Mouse (Mus musculus) MEL (cell line): Measurements from ENCODE around the gene Paxbp1. TPM values are rescaled to one million over a fixed set of nuclear protein-coding genes. Genes with fewer than 3 reads are reported as not detected.

ENCODE experiments used
- DNase-seq: peaks from one replicate; pipeline ENCODE4 v3.0.0; 2011; ENCODE audit warnings: low read depth, low spot score
- H3K27ac ChIP-seq: 2 replicates; pipeline ENCODE4 v1.5.1; 2012; ENCODE audit warnings: low read depth, mild to moderate bottlenecking, control low read depth, low read length, moderate library complexity; ENCODE audit not compliant: control insufficient read depth
- H3K27me3 ChIP-seq, 2 experiments: fragments of 150-350 bp in 1 of 2; sonication (generic) in 1 of 2; 2 replicates each; pipeline ENCODE4 v1.6.1; 2012; ENCODE audit warnings: low read length in 2 of 2, mild to moderate bottlenecking in 2 of 2, improper control_type of control experiment in 1 of 2, moderate library complexity in 1 of 2; ENCODE audit not compliant: insufficient read depth in 2 of 2, control insufficient read depth in 1 of 2
- H3K36me3 ChIP-seq, 2 experiments: 2 replicates each; pipeline ENCODE4 v1.6.1; 2012 to 2014; ENCODE audit warnings: low read length in 2 of 2, improper control_type of control experiment in 1 of 2, inconsistent platforms in 1 of 2, mild to moderate bottlenecking in 1 of 2; ENCODE audit not compliant: insufficient read depth in 2 of 2, control insufficient read depth in 1 of 2
- H3K4me1 ChIP-seq, 2 experiments: fragments of 150-350 bp in 1 of 2; sonication (generic) in 1 of 2; 2 replicates each; pipeline ENCODE4 v1.6.1; 2012; ENCODE audit warnings: low read length in 2 of 2, improper control_type of control experiment in 1 of 2, mild to moderate bottlenecking in 1 of 2; ENCODE audit not compliant: insufficient read depth in 2 of 2, control insufficient read depth in 1 of 2
- H3K4me3 ChIP-seq, 2 experiments: fragments of 150-350 bp in 1 of 2; sonication (generic) in 1 of 2; 2 replicates each; pipeline ENCODE4 v1.5.1; 2012; ENCODE audit warnings: low read depth in 2 of 2, low read length in 2 of 2, mild to moderate bottlenecking in 2 of 2, moderate library complexity in 2 of 2, control low read depth in 1 of 2, improper control_type of control experiment in 1 of 2; ENCODE audit not compliant: control insufficient read depth in 1 of 2, insufficient read depth in 1 of 2
- H3K79me2 ChIP-seq: 2 replicates; pipeline ENCODE4 v1.6.1; 2012; ENCODE audit warnings: mild to moderate bottlenecking, low read length, moderate library complexity; ENCODE audit not compliant: control insufficient read depth, poor library complexity, insufficient read depth
- H3K9ac ChIP-seq: 2 replicates; pipeline ENCODE4 v1.6.1; 2012; ENCODE audit warnings: low read depth, mild to moderate bottlenecking, control low read depth, low read length, moderate library complexity; ENCODE audit not compliant: control insufficient read depth, poor library complexity, severe bottlenecking
- H3K9me3 ChIP-seq: fragments of 150-350 bp; sonication (generic); replicated peaks from 2 replicates; pipeline ENCODE4 v1.6.1; 2012; ENCODE audit warnings: mild to moderate bottlenecking, low read length, improper control_type of control experiment, moderate library complexity; ENCODE audit not compliant: insufficient read depth
- CHD1 ChIP-seq: IDR thresholded peaks from 2 replicates; pipeline ENCODE4 v1.6.1; 2012; ENCODE audit warnings: low read depth, mild to moderate bottlenecking, inconsistent platforms, low read length, improper control_type of control experiment
- CHD2 ChIP-seq: IDR thresholded peaks from 2 replicates; pipeline ENCODE4 v1.6.1; 2011; ENCODE audit warnings: low read length, improper control_type of control experiment
- CTCF ChIP-seq, 3 experiments: IDR thresholded peaks in 2 of 3; conservative IDR thresholded peaks in 1 of 3; 2 replicates each; pipeline ENCODE4 v1.5.1; 2011 to 2012; ENCODE audit warnings: low read length in 3 of 3, low read depth in 2 of 3, mild to moderate bottlenecking in 2 of 3, improper control_type of control experiment in 1 of 3, inconsistent platforms in 1 of 3, mixed read lengths in 1 of 3, moderate library complexity in 1 of 3; ENCODE audit not compliant: control insufficient read depth in 1 of 3, insufficient read depth in 1 of 3, poor library complexity in 1 of 3, severe bottlenecking in 1 of 3
- E2F4 ChIP-seq: IDR thresholded peaks from 2 replicates; pipeline ENCODE4 v1.6.1; 2011; ENCODE audit warnings: low read depth, low read length, improper control_type of control experiment, borderline replicate concordance
- ELF1 ChIP-seq: IDR thresholded peaks from 2 replicates; pipeline ENCODE4 v1.6.1; 2014; ENCODE audit warnings: low read depth, mild to moderate bottlenecking, inconsistent platforms, low read length, improper control_type of control experiment, moderate library complexity
- ETS1 ChIP-seq: IDR thresholded peaks from 2 replicates; pipeline ENCODE4 v1.6.1; 2012; ENCODE audit warnings: low read depth, mild to moderate bottlenecking, inconsistent platforms, low read length, improper control_type of control experiment, moderate library complexity
- GATA1 ChIP-seq: IDR thresholded peaks from 2 replicates; pipeline ENCODE4 v1.6.1; 2011; ENCODE audit warnings: low read depth, low read length, improper control_type of control experiment
- HCFC1 ChIP-seq: IDR thresholded peaks from 2 replicates; pipeline ENCODE4 v1.6.1; 2012; ENCODE audit warnings: low read depth, mild to moderate bottlenecking, inconsistent platforms, low read length, improper control_type of control experiment, moderate library complexity
- JUND ChIP-seq: IDR thresholded peaks from 2 replicates; pipeline ENCODE4 v1.6.1; 2011; ENCODE audit warnings: low read depth, mild to moderate bottlenecking, improper control_type of control experiment, low read length
- KAT2A ChIP-seq: conservative IDR thresholded peaks from 2 replicates; pipeline ENCODE4 v1.6.1; 2012; ENCODE audit warnings: low read depth, low read length, improper control_type of control experiment, inconsistent platforms
- MAFK ChIP-seq: IDR thresholded peaks from 2 replicates; pipeline ENCODE4 v1.6.1; 2011; ENCODE audit warnings: low read depth, mild to moderate bottlenecking, low read length, improper control_type of control experiment, borderline replicate concordance
- MAX ChIP-seq: IDR thresholded peaks from 2 replicates; pipeline ENCODE4 v1.6.1; 2011; ENCODE audit warnings: low read length, improper control_type of control experiment
- MAZ ChIP-seq: IDR thresholded peaks from 2 replicates; pipeline ENCODE4 v1.6.1; 2012; ENCODE audit warnings: low read depth, mild to moderate bottlenecking, inconsistent platforms, low read length, improper control_type of control experiment
- MXI1 ChIP-seq: IDR thresholded peaks from 2 replicates; pipeline ENCODE4 v1.6.1; 2011; ENCODE audit warnings: mild to moderate bottlenecking, low read depth, low read length, improper control_type of control experiment
- MYC ChIP-seq: IDR thresholded peaks from 2 replicates; pipeline ENCODE4 v1.6.1; 2011; ENCODE audit warnings: low read depth, mild to moderate bottlenecking, low read length, improper control_type of control experiment, moderate library complexity
- NELFE ChIP-seq: IDR thresholded peaks from 2 replicates; pipeline ENCODE4 v1.6.1; 2011; ENCODE audit warnings: low read depth, low read length, improper control_type of control experiment
- NRF1 ChIP-seq: IDR thresholded peaks from 2 replicates; pipeline ENCODE4 v1.6.1; 2014; ENCODE audit warnings: low read depth, mild to moderate bottlenecking, inconsistent platforms, low read length, improper control_type of control experiment, moderate library complexity; ENCODE audit not compliant: poor library complexity, insufficient read depth, severe bottlenecking
- POLR2A ChIP-seq, 2 experiments: IDR thresholded peaks; 2 replicates each; pipeline ENCODE4 v1.6.1; 2011 to 2012; ENCODE audit warnings: low read length in 2 of 2, mild to moderate bottlenecking in 2 of 2, control low read depth in 1 of 2, improper control_type of control experiment in 1 of 2, low read depth in 1 of 2, moderate library complexity in 1 of 2; ENCODE audit not compliant: control insufficient read depth in 1 of 2, insufficient read depth in 1 of 2, poor library complexity in 1 of 2
- POLR2AphosphoS2 ChIP-seq: IDR thresholded peaks from 2 replicates; pipeline ENCODE4 v1.6.1; 2011; ENCODE audit warnings: low read length, improper control_type of control experiment
- POLR2AphosphoS5 ChIP-seq: IDR thresholded peaks from 2 replicates; pipeline ENCODE4 v1.6.1; 2012; ENCODE audit warnings: low read depth, borderline replicate concordance, mild to moderate bottlenecking, inconsistent platforms, low read length, moderate library complexity, mixed read lengths
- SIN3A ChIP-seq: IDR thresholded peaks from 2 replicates; pipeline ENCODE4 v1.6.1; 2012; ENCODE audit warnings: low read length, improper control_type of control experiment, inconsistent platforms
- SMC3 ChIP-seq: IDR thresholded peaks from 2 replicates; pipeline ENCODE4 v1.6.1; 2011; ENCODE audit warnings: low read depth, low read length, improper control_type of control experiment
- TBP ChIP-seq: IDR thresholded peaks from 2 replicates; pipeline ENCODE4 v1.8.0; 2011; ENCODE audit warnings: low read depth, low read length, improper control_type of control experiment
- TCF12 ChIP-seq: IDR thresholded peaks from 2 replicates; pipeline ENCODE4 v1.6.1; 2014; ENCODE audit warnings: low read depth, mild to moderate bottlenecking, inconsistent platforms, low read length, improper control_type of control experiment, moderate library complexity
- UBTF ChIP-seq: IDR thresholded peaks from 2 replicates; pipeline ENCODE4 v1.6.1; 2012; ENCODE audit warnings: low read depth, mild to moderate bottlenecking, inconsistent platforms, low read length, improper control_type of control experiment, moderate library complexity, borderline replicate concordance; ENCODE audit not compliant: insufficient read depth
- USF1 ChIP-seq: IDR thresholded peaks from 2 replicates; pipeline ENCODE4 v1.6.1; 2014; ENCODE audit warnings: low read depth, mild to moderate bottlenecking, inconsistent platforms, low read length, improper control_type of control experiment, moderate library complexity
- USF2 ChIP-seq, 2 experiments: IDR thresholded peaks; 2 replicates each; pipeline ENCODE4 v1.6.1; 2011 to 2012; ENCODE audit warnings: improper control_type of control experiment in 2 of 2, low read length in 2 of 2, borderline replicate concordance in 1 of 2, inconsistent platforms in 1 of 2, low read depth in 1 of 2, mild to moderate bottlenecking in 1 of 2; ENCODE audit not compliant: insufficient read depth in 1 of 2
- ZMIZ1 ChIP-seq: IDR thresholded peaks from 2 replicates; pipeline ENCODE4 v1.6.1; 2012; ENCODE audit warnings: low read depth, mild to moderate bottlenecking, inconsistent platforms, low read length, improper control_type of control experiment, moderate library complexity
- polyA plus RNA-seq, 2 experiments: library from polyadenylated mRNA; stranded (reverse) in 1 of 2; unstranded in 1 of 2; fragments of >175 nt in 1 of 2; fragments of >200 nt in 1 of 2; gene quantifications; 2 replicates each; pipeline versions ENCODE4 v1.2.1 to v1.2.4; 2012; ENCODE audit warnings: low replicate concordance in 2 of 2, low read depth in 1 of 2; ENCODE audit not compliant: insufficient read length in 2 of 2, insufficient read depth in 1 of 2, missing spikeins in 1 of 2
- total RNA-seq: library from RNA; depleted of rRNA; stranded (reverse); fragments of 300-350 nt; gene quantifications from 2 replicates; pipeline ENCODE4 v1.2.3, GENCODE M21; 2012; rRNA removed

Paxbp1 gene
- total RNA-seq (23.8 and 26.3 TPM in 2 replicates), polyA plus RNA-seq (10 to 100 TPM in 1 of 2 experiments, not detected in 1; 49.6 TPM)

GRCm38 (mm10) chr16:91044270-91045182 lies at the start of gene Paxbp1:
Gene Paxbp1, minus strand, starts transcription at chr16:91044543.
- peaks cover 2 to 3% of the 10 kb centered on the region in 2 experiments; a peak in 1 of 4 replicates for H3K4me1 ChIP-seq
- H3K9me3 ChIP-seq = no peaks in the 10 kb centered on the region
- H3K27ac ChIP-seq = peak within 1 kb of the TSS; percentile 81
- H3K27me3 ChIP-seq = no peaks in the 10 kb centered on the region
- H3K79me2 ChIP-seq = peaks cover 36% of the 10 kb centered on the region
- H3K36me3 ChIP-seq = peaks cover 11 to 14% of the 10 kb centered on the region in 2 experiments
- H3K9ac ChIP-seq = peak within 1 kb of the TSS; percentile 95
- H3K4me3 ChIP-seq = peak within 1 kb of the TSS; percentile 85 to 89
- DNase-seq = peak; percentile 99
- TF ChIP-seq NELFE (peak; percentile 90), MAFK (no peak), USF1 (peak; percentile 40; the same call in 1 of the 2 replicates), HCFC1 (peak; percentile 92), ZMIZ1 (peak; percentile 93), NRF1 (peak; percentile 96), SIN3A (peak; percentile 92), GATA1 (no peak), CTCF (IDR thresholded peaks at IDR 0.05 in 2 of 3, conservative IDR thresholded peaks at IDR 0.05 in 1 of 3; ENCODE audit: control insufficient read depth in 1 of 3, insufficient read depth in 1 of 3, low read depth in 2 of 3, low read length in 3 of 3, poor library complexity in 1 of 3, severe bottlenecking in 1 of 3) (peak; percentile 73 to 97 (median 96)), MAX (peak; percentile 83), ELF1 (peak; percentile 73), MAZ (peak; percentile 77; the same call in 1 of the 2 replicates), E2F4 (no peak), JUND (no peak), UBTF (0 out of 2 replicates have a peak, but pooled peaks have one; percentile 1), SMC3 (no peak; the same call in 1 of the 2 replicates), POLR2A (IDR thresholded peaks at IDR 0.05; ENCODE audit: control insufficient read depth in 1 of 2, insufficient read depth in 1 of 2, low read depth in 1 of 2, low read length in 2 of 2, poor library complexity in 1 of 2) (peak; percentile 79 to 96), TBP (peak; percentile 60), CHD2 (no peak), TCF12 (peak; percentile 57), USF2 (IDR thresholded peaks at IDR 0.05; ENCODE audit: borderline replicate concordance in 1 of 2, insufficient read depth in 1 of 2, low read depth in 1 of 2, low read length in 2 of 2) (no peak), CHD1 (no peak), KAT2A (no peak; the same call in 1 of the 2 replicates), MXI1 (peak; percentile 93), POLR2AphosphoS2 (peak; percentile 56; the same call in 1 of the 2 replicates), POLR2AphosphoS5 (peak; percentile 83; the same call in 1 of the 2 replicates), ETS1 (peak; percentile 56; the same call in 1 of the 2 replicates), MYC (peak; percentile 93)
